Mouse (Mus musculus) lung, embryonic 16.5 days (tissue): Measurements from ENCODE around the gene Gnas. TPM values are rescaled to one million over a fixed set of nuclear protein-coding genes. Genes with fewer than 3 reads are reported as not detected.

Experiments
- ATAC-seq: fragments of 200-750 bp; cut with Nextera tagmentation; 2 replicates; pipeline ENCODE4 v1.8.0; 2017; ENCODE audit warnings: low read depth, mild to moderate bottlenecking, moderate library complexity
- H3K27ac ChIP-seq: fragments of 300-500 bp; sonication (generic); 2 replicates; pipeline ENCODE4 v1.5.1; 2014; ENCODE audit warnings: mild to moderate bottlenecking, control low read depth, low read length
- H3K27me3 ChIP-seq: fragments of 300-500 bp; sonication (generic); 2 replicates; pipeline ENCODE4 v1.6.1; 2014; ENCODE audit warnings: low read depth, low read length, mixed read lengths; ENCODE audit not compliant: control insufficient read depth, insufficient read depth
- H3K36me3 ChIP-seq: fragments of 300-500 bp; sonication (generic); 2 replicates; pipeline ENCODE4 v1.6.1; 2014; ENCODE audit warnings: low read length; ENCODE audit not compliant: control insufficient read depth, insufficient read depth
- H3K4me1 ChIP-seq: fragments of 300-500 bp; sonication (generic); replicated peaks from 2 replicates; pipeline ENCODE4 v1.6.1; 2014; ENCODE audit warnings: low read length, mixed read lengths; ENCODE audit not compliant: control insufficient read depth, insufficient read depth
- H3K4me2 ChIP-seq: fragments of 300-500 bp; sonication (generic); 2 replicates; pipeline ENCODE4 v1.6.1; 2014; ENCODE audit warnings: low read depth, low read length, control low read depth
- H3K4me3 ChIP-seq: fragments of 300-500 bp; sonication (generic); 2 replicates; pipeline ENCODE4 v1.5.1; 2014; ENCODE audit warnings: mild to moderate bottlenecking, low read length, control low read depth
- H3K9ac ChIP-seq: fragments of 300-500 bp; sonication (generic); 2 replicates; pipeline ENCODE4 v1.6.1; 2014; ENCODE audit warnings: low read length, control low read depth
- H3K9me3 ChIP-seq: fragments of 300-500 bp; sonication (generic); 2 replicates; pipeline ENCODE4 v1.6.1; 2016; ENCODE audit warnings: low read length; ENCODE audit not compliant: control insufficient read depth
- WGBS: fragments of 180-500 bp; shearing (Covaris S2); extraction: QIAGEN DNeasy Blood & Tissue Kit; methylation state at CpG from one replicate; pipeline ENCODE4 v1.1.7; 2014; 5-methylcytosine and 5-hydroxymethylcytosine counted together
- polyA plus RNA-seq: library from polyadenylated mRNA; unstranded; fragments of >200 nt; fragmentation: Nextera tagmentation; extraction: Ambion mirVana; gene quantifications from 2 replicates; pipeline ENCODE4 v1.2.1, GENCODE M21; 2015

Gene Gnas
- polyA plus RNA-seq, 1 experiment from 2014 or later: 1,573 TPM

- Histone ChIP-seq H3K4me1 (peaks cover 11% of the 10 kb centered on the region), H3K9ac (no peak overlapping the region), H3K27me3 (peaks cover 29% of the 10 kb centered on the region), H3K36me3 (peaks cover 12% of the 10 kb centered on the region), H3K4me2 (peak overlapping the region; percentile 39; the same call in 1 of the 2 replicates), H3K9me3 (peaks cover 64% of the 10 kb centered on the region), H3K27ac (no peak overlapping the region), H3K4me3 (peak overlapping the region; percentile 40)
- no peak for ATAC-seq
- 47% methylated on average over 33 of the region's 33 CpGs for WGBS
Measured at GRCm38 (mm10) chr2:174298471-174298870, 14.4 kb downstream of the Gnas start.

GRCm38 (mm10) chr2:174299091-174299770 lies 15.1 kb downstream of the Gnas start:
- Histone ChIP-seq H3K4me3 (peak overlapping the region; percentile 40), H3K36me3 (peaks cover 12% of the 10 kb centered on the region), H3K27ac (no peak overlapping the region), H3K9ac (peak overlapping the region; percentile 25; the same call in 1 of the 2 replicates), H3K9me3 (peaks cover 64% of the 10 kb centered on the region), H3K4me1 (peaks cover 11% of the 10 kb centered on the region), H3K4me2 (peak overlapping the region; percentile 39), H3K27me3 (peaks cover 29% of the 10 kb centered on the region)
- WGBS: 58% methylated on average over 42 of the region's 48 CpGs
- ATAC-seq: no peak

GRCm38 (mm10) chr2:174299771-174300160 lies 15.6 kb downstream of the Gnas start:
- Histone ChIP-seq H3K36me3 (peaks cover 12% of the 10 kb centered on the region), H3K9ac (peak overlapping the region; percentile 25; the same call in 1 of the 2 replicates), H3K4me1 (peaks cover 11% of the 10 kb centered on the region), H3K27ac (no peak overlapping the region), H3K9me3 (peaks cover 61% of the 10 kb centered on the region), H3K27me3 (peaks cover 29% of the 10 kb centered on the region), H3K4me3 (peak overlapping the region; percentile 40), H3K4me2 (peak overlapping the region; percentile 39)
- 43% methylated on average over 34 of the region's 34 CpGs for WGBS
- ATAC-seq: no peak

GRCm38 (mm10) chr2:174300186-174300585 lies 16.1 kb downstream of the Gnas start:
- H3K4me2 ChIP-seq: peak overlapping the region; percentile 39
- peaks cover 29% of the 10 kb centered on the region for H3K27me3 ChIP-seq
- H3K9ac ChIP-seq: peak overlapping the region; percentile 3
- no peak overlapping the region for H3K27ac ChIP-seq
- WGBS: 56% methylated on average over 23 of the region's 27 CpGs
- peaks cover 11% of the 10 kb centered on the region for H3K4me1 ChIP-seq
- no peak for ATAC-seq
- H3K36me3 ChIP-seq: peaks cover 12% of the 10 kb centered on the region
- H3K9me3 ChIP-seq: peaks cover 57% of the 10 kb centered on the region
- H3K4me3 ChIP-seq: peak overlapping the region; percentile 40

- Histone ChIP-seq H3K9ac (peak overlapping the region; percentile 3), H3K36me3 (peaks cover 12% of the 10 kb centered on the region), H3K4me1 (peaks cover 11% of the 10 kb centered on the region), H3K4me3 (peak overlapping the region; percentile 40), H3K4me2 (peak overlapping the region; percentile 39), H3K27me3 (peaks cover 29% of the 10 kb centered on the region), H3K9me3 (peaks cover 52% of the 10 kb centered on the region), H3K27ac (no peak overlapping the region)
- ATAC-seq: no peak
- WGBS: 58% methylated on average over 22 of the region's 22 CpGs
Measured at GRCm38 (mm10) chr2:174300666-174301065, 16.5 kb downstream of the Gnas start.

- peaks cover 12% of the 10 kb centered on the region for H3K36me3 ChIP-seq
- WGBS: 51% methylated on average over 6 of the region's 6 CpGs
Measured at GRCm38 (mm10) chr2:174302526-174302925, 18.4 kb downstream of the Gnas start.

GRCm38 (mm10) chr2:174305646-174306045 lies 21.5 kb downstream of the Gnas start:
- H3K27ac ChIP-seq: no peak overlapping the region
- no peak overlapping the region for H3K4me3 ChIP-seq
- H3K36me3 ChIP-seq: no peaks in the 10 kb centered on the region
- no peak overlapping the region for H3K9ac ChIP-seq
- peaks cover 5% of the 10 kb centered on the region for H3K9me3 ChIP-seq
- H3K4me1 ChIP-seq: no peaks in the 10 kb centered on the region
- ATAC-seq: no peak
- 21% methylated on average over 5 of the region's 5 CpGs for WGBS
- H3K27me3 ChIP-seq: peaks cover 5% of the 10 kb centered on the region
- H3K4me2 ChIP-seq: no peak overlapping the region

More at GRCm38 (mm10) chr2:174302526-174302925, 18.4 kb downstream of the Gnas start:
- H3K4me2 ChIP-seq: no peak overlapping the region
- H3K9me3 ChIP-seq: peaks cover 36% of the 10 kb centered on the region
- H3K4me1 ChIP-seq: peaks cover 11% of the 10 kb centered on the region
- H3K4me3 ChIP-seq: no peak overlapping the region
- H3K27me3 ChIP-seq: peaks cover 29% of the 10 kb centered on the region
- no peak overlapping the region for H3K27ac ChIP-seq
- H3K9ac ChIP-seq: no peak overlapping the region
- ATAC-seq: no peak

GRCm38 (mm10) chr2:174307903-174308302 lies 23.8 kb downstream of the Gnas start:
- no peaks in the 10 kb centered on the region for H3K9me3 ChIP-seq
- no peak overlapping the region for H3K4me3 ChIP-seq
- no peaks in the 10 kb centered on the region for H3K27me3 ChIP-seq
- H3K9ac ChIP-seq: no peak overlapping the region
- H3K36me3 ChIP-seq: no peaks in the 10 kb centered on the region
- no peaks in the 10 kb centered on the region; the same call in 1 of the 2 replicates for H3K4me1 ChIP-seq
- H3K27ac ChIP-seq: no peak overlapping the region
- no peak overlapping the region for H3K4me2 ChIP-seq
- ATAC-seq: no peak
- 51% methylated on average over 3 of the region's 3 CpGs for whole genome bisulfite sequencing

- no peaks in the 10 kb centered on the region for H3K27me3 ChIP-seq
- no peaks in the 10 kb centered on the region for H3K36me3 ChIP-seq
- H3K4me2 ChIP-seq: no peak overlapping the region
- ATAC-seq: peak; percentile 46; the same call in 1 of the 2 replicates
- H3K9me3 ChIP-seq: no peaks in the 10 kb centered on the region
- no peak overlapping the region for H3K9ac ChIP-seq
- no peak overlapping the region for H3K4me3 ChIP-seq
- H3K4me1 ChIP-seq: peaks cover 4% of the 10 kb centered on the region; the same call in 1 of the 2 replicates
- 13% methylated on average over 7 of the region's 7 CpGs for WGBS
- H3K27ac ChIP-seq: no peak overlapping the region
Measured at GRCm38 (mm10) chr2:174310913-174311514, 26.9 kb downstream of the Gnas start.
